Mouse (Mus musculus) gastrocnemius, postnatal 25 days (tissue): ENCODE results near the gene Tsen15. TPM values are rescaled to one million over a fixed set of nuclear protein-coding genes. Genes with fewer than 3 reads are reported as not detected.
A peak's percentile ranks its signal among the peaks of the same experiment; 100 is the strongest.

Experiments
- DNase-seq: peaks from one replicate; pipeline ENCODE4 v3.0.0; 2022
- long read RNA-seq, 2 experiments: library from polyadenylated mRNA; stranded (forward); transcript quantifications; one replicate each; pipeline ENCODE4 v2.0.0; 2021
- total RNA-seq, 2 experiments: library from RNA; stranded (reverse); gene quantifications; 1 replicate in 1 of 2; 2 replicates in 1 of 2; pipeline ENCODE4 v1.2.3; 2021

The Tsen15 gene
- total RNA-seq = 10 to 100 TPM; 13.2 to 15.3 TPM
- long read RNA-seq, experiment 1, transcript Tsen15-201 (5 exons, 1,133 nt) = major isoform, 19 of 26 reads
- long read RNA-seq, experiment 1, partial matches to known transcripts = 0 of 26 reads
- long read RNA-seq, experiment 1, other reads (novel, unspliced or antisense) = 6 of 26 reads
- long read RNA-seq, experiment 2, transcript Tsen15-201 (5 exons, 1,133 nt) = major isoform, 25 of 27 reads
- long read RNA-seq, experiment 2, partial matches to known transcripts = 0 of 27 reads
- long read RNA-seq, experiment 2, other reads (novel, unspliced or antisense) = 2 of 27 reads

DNA sequence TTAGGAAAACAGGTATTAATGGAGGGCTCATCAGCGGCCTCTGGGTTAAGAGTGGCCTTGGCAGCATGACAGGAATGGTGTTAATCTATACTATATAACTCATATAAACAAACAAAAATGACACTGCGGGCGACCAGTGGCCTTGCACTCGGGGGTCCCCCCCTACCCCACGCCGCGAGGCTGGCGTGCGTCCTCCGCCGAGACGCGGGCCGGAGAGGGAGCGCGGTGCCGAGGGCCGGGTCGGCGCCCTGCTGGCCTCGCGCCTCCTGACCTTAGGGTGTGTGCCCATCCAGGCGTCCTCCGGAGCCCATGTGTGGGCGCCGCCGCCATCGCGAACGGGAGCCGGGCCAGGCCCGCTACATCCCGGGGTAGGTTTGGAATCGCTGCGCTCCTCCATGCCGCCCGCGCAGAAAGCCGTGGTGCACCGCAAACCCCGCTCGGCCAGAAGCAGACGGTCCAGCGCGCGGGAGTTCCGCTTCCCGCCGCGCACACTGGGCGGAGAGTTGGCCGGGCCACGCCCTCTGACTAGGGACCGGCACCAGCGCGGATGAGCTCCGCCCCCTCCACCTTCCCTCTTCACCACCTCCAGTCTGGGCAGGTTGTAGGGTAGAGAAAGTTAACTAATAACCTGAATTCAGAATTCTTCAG, at the start of gene Tsen15:
Tsen15 (minus strand) TSS at position 501 of the 648 bp plus-strand sequence.
- peak; percentile 74 for DNase-seq

DNA sequence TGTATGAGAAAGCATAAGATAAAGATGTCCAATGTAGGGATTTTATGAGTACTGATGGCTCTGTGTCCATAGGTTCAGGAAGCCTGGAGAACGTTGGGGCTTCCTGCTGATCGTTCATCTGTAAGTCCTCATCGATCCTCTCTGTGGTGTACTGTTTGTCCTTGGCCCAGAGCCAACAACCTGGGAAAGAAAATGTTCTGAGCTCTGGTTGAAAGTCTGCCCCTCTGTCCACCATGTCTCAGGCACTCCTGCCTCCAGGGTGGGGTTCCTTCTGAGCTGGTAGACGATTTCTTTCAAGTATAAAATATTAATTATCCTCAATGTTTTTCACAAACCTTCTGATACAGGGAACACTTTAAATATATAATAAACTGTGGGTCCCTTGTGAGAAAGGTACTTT, 47.7 kb upstream of the Tsen15 start:
- no peak for DNase-seq

DNA sequence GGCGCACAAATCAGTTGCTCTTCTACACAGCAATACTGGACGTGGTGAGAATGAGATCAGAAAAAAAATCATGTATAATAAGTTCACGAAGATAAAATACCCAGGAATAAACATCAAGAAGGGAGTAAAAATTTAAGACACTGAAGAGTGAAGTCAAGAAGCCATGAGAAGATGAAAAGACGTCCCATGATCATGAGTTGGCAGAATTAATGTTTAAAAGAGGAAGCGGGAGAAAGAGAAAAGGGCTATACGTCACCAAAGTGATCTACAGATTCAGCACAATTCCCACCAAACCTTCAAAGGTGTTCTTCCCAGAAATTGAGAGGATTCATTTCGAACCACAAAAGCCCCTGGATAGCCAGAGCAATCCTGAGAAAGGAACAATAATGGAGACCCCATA, 43.3 kb upstream of the Tsen15 start:
- DNase-seq = no peak

DNA sequence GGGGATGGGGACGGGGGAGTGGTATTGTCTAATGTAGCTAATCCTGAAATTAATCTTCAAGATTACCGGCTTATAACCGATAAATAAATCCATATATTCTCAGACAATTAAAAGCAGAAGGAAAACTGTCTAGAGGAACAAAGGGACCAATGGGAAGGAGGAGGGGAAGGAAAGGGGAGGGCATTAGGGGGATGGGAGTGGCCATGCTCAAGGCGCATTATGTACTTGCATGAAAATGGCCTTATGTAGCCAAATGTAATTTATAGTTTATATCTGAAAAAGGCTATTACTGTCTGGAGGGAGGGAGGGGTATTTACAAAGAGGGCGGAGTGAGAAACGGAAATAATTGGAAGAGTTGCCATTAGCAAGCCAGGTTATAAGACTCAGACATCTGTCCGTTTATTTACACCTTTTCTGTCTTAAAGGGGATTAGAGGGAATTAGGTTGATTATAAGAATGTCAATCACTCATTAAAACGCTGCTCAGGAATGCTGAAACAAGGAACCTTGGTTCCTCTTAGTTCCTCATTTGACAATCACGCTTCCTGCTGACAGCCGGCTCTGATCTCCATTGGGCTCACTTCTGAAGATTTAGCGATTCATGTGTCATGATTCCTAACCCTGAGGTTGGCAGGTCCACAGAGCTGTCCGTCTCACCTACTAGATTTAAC, 41.6 kb upstream of the Tsen15 start:
- DNase-seq = no peak

DNA sequence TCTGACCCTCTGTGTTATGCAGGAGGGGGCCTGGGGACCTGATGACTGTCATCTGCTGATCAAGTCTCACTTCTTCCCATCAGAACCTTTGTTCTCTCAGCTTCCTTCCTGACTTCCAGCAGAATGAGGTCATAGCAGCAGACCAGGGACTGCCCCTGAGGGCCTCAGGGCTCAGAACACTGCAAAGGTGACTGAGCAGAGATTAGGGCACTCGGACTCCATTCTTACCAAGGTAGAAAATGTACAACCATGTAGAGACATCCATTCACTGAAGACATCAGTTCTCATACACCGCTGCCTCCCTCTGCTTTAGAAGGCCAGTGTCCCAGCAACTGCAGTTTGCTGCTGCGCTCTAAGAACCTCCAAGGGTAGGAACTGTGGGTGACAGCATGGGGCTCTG, 36.6 kb upstream of the Tsen15 start:
- DNase-seq = no peak

DNA sequence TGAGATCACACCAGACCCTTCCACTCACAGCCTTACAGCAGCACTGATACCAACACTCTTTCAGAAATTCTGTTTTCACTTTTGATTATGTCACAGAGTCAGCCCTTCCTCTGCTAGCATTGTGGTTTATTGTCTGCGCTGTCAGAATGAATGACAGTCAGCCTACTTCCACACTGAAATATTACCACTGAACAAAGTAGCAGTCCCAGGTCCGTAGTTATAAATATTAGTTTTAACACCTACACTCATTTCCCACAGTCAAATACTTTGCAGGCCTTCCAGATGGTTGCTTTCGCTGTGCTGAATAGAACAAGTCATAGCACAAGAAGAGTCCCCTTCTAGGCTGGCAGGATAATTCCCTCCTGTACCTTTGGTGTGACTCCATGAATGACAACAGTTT, 35.8 kb upstream of the Tsen15 start:
- no peak for DNase-seq

DNA sequence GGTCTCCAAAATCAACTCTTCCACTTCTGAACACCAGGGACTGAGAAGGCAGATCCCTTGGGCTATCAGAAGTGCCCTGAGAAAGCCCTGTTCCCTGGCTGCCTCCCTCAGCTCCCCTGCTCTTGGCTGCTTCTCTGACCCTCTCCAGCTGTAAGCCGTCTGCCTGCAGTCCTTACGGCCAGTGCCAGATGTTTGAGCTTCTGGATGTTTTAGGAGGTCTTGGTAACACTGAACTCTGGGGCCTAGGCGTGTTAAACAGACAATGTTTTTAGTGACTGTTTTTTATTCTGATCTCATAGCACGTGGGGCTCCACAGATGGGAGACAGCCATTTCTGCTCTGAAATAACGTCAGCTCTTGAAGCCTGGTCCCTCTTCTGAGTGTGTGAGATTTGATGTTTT, 31.1 kb upstream of the Tsen15 start:
- peak; percentile 46 for DNase-seq

DNA sequence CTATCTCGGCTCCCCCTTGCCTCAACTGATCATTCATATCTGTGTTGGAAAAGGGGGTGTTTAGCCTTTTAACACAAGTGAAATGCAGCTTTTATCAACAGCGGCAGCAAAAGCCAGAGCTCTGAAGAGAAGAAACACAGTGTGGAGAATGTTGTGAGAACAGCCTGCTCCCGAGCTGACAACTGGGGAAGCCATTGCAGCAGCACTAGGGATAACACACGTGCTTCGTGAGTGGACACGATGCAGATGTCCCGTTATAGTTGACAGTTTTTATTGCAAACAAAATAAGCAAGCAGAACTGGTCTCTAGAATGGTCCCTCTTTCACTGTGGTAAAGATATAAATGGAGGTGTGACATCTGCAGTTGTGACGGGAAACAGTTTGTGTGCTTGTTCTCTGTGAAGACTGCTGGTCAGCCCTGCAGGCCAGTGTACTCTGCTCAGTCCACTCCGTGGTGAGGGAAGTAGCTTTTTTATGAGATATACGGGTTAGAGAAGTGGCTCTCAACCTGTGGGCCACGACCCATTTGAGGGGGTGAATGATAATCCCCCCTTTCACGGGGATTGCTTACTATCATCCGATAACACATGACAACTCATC, 29.9 kb upstream of the Tsen15 start:
- DNase-seq = no peak

DNA sequence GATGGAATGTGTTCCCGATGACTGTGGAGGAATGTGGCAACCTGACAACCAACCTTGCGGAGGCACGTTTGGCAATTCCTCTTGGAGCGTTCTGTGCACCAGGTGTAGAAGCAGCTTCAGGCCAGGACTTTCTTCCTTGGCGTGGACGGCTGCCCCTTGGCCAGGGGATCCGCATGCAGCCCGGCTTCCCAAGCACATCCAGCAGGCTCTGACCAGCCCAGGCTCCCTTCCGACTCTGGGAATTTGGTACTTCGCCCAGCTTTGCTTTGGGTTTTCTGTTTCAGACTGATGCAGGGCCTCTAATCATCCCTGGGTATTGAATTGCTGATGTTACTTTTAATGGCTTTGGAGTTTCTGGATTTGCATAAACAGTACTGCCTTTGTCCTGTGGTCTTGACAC, 28.0 kb upstream of the Tsen15 start:
- DNase-seq = peak; percentile 77

DNA sequence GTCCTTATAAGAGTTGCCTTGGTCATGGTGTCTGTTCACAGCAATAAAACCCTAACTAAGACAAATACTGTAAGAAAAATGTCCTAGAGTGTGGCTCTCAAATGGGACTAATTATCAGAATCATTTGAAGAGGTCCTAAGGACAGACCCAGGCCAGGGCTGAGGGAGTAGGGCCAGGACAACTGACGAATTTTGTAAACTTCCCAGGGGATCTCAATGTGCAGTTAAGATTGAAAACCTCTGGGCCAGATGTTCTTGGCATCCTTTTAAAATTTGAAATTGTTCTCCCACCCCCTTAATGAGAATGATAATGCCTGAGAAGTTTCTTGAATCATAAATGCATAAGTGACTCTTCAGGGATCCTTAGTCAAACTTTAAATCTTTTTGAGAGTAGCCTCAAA, 27.5 kb upstream of the Tsen15 start:
- peak; percentile 15 for DNase-seq

DNA sequence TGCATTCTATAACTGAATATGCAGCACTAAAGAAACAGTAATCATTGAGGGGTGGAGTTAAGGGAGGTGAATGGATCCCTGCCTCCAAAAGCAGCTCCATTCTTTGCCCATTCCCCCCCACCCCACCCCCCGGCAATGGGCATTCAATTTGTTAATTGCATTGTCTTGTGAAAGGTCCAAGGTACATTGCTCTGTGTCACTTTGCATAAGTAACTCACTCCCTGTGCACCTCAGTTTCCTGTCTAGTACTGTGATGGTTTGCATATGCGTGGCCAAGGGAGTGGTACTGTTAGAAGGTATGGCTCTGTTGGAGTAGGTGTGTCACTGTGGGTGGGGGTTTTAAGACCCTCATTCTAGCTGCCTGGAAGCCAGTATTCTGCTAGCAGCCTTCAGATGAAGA, 26.6 kb upstream of the Tsen15 start:
- no peak for DNase-seq

DNA sequence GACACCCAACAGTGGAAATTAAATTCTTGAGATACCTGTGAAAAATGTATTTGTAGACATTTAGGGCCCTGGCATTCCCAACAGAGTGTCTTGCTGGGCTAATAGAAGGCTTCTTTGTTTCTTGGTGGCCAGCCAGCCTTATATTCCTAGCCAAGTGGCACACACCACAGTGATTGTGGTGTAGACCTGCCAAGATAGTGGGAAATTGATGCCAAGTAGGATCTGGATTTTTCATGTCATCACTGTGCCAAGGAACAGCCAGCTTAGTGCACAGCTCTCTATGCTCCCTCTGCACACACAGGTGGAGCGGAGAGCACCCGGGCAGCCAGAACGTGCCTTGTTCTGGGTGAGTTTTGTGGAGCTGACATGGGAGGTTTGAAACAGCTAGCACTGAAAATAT, 24.2 kb upstream of the Tsen15 start:
- DNase-seq = peak; percentile 16

DNA sequence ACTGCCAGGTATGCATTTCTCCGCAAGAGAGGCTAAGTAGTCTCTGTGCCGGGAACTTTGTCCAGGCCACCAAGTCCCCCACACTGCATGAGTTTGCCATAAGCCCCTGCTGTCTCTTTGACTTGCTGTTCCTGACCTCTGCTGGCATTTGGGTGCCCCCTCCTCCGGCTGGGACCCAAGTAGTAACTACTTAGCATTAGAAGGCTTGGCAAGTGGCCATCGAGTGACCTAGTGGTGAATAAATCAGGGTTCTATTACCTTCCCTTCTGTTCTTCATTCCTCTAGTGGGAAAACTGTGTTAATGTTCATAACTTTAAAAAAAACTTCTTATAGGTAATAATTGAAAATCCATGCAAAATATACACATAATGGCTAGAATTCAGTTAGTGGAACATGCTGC, 22.9 kb upstream of the Tsen15 start:
- DNase-seq = no peak

DNA sequence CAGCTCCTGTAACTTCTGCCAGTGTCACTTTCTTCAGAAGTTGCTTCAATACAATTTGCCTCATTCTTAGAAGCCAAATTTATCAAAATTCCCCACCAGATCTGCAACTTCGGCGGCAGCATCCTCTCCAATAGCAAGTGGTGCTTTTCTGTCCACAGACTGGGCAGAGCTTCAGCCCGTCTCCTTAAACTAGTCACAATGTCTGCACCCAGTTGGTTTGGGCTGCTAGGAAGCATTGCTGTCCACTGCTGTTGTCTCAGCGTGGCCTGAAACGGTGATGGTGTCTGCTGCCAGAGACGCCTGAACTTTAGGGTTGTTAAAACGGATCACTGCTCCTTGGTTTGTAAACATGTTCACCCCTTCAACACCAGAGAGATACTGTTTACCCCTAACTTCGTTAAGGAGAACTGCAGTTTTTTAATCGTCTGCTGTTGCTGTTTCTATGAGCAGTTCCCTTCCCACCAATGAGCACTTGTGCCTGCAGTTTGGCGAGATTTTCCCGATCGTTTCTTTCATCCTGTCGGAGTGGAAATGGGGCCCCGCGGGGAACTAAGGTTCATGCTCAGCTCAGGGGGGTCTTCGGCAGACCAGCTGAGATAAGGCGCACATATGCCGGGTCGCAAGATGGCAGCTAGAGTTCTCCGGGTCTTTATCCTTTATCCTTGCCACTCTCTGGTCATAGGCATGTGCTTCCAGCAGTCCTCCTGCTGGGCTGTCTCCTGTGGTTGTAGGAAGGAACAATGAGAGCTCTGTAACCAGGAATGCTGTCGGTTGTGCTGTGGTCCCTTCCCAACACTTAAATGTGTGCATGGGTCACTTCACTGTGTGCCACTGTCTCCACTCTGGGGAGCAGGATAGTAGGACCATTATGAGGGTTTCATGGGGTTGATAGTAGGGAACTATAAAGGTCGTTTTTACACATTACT, 20.8 kb upstream of the Tsen15 start:
- DNase-seq = no peak

DNA sequence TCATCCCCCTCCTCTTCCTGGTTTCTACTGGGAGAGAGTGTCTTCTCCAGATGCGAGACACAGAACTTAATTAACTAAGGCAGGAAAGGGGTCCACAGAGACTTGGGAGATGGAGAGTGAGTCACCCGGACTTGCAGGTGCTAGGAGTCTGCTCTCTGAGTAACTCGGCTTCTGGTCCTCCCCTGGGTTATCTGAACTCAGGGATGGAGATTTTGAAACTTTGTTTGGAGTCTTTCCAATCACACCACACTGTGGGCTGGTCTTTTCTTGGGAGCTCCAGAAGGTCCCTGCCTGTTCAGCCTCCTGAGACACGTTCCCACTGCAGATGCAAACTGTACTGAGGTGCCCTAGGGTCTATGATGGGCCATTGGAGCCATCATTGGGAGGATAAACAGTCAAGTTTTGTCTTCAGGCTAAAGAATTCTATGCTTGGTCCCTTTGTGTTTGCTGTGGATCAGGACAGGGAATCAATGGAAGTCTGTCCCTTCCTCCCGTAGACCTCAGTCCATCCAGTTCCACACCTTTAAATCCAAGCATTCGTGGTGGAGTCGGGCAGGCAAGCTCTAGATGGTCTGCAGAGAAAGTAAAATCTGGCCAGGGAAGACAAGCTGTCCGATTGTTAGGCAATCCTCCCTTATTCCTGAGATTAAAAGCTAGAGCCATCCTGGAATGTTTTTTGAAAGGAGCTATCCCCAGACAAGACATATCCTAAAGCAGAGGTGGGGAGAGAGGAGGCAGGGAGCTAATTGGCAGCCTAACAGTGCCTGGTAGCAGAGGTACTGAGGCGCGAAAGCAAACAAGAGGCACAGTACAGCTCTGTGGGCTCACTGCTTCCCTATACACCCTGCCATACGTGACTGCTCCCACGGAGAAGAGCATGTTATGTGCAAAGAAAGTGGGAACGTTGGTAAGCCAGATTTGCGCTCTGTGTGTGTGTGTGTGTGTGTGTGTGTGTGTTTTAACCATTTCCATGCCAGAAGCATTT, 14.4 kb upstream of the Tsen15 start:
- DNase-seq = peak; percentile 26

DNA sequence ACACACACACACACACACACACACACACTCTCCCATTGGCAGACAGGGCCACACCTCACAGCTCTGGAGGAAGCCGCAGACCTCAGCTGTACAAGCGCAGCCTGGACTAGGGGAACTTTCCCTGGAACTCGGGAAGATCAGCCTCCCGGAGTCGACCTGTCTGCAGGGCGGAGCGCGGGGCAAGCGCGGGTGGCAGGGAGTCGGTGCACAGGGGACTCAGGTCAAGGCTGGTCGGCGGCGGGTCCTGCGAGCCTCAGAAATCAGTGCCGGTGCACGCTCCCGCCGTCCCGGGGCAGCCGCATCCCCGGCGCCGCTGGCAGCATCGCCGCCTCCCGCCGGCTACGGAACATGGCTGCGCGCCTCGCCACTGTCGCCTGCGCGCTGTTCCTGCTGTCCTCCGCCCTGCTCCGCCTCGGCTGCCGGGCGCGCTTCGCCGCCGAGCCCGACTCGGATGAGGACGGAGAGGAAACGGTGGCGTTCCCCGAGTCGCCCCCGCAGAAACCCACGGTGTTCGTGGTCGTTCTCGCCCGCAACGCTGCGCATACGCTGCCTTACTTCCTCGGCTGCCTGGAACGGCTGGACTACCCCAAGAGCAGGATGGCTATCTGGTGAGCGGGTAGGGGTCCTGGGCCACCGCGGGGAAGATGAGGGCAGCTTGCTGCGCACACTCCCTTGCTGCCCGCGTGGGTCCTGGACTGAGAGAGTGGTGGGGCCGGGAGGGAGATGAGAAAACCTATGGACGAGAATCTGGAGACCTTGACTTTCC, 13.5 kb upstream of the Tsen15 start, which contains the start of gene Colgalt2:
Colgalt2 (plus strand) TSS at position 41 of the 766 bp plus-strand sequence.
- DNase-seq = peak; percentile 45

DNA sequence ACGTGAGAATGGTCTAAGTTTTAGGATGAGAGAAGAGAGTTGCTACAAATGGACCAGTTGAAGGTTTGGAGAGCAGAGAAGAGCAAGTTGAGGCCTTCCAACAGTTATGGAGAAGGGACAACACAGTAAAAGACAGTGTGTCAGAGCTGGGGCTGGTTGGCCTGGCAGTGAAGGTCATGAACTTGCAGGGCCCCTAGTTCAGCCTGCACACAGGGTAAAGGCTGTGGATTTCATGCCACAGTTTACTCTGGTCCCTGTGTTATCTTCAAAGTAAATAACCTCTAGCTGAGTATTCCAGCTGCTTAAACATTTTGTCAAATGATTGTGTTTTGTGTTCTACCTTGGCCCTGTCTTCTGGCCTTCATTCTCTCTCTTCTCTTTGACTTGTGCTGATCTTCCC, 12.2 kb upstream of the Tsen15 start:
- DNase-seq = no peak

DNA sequence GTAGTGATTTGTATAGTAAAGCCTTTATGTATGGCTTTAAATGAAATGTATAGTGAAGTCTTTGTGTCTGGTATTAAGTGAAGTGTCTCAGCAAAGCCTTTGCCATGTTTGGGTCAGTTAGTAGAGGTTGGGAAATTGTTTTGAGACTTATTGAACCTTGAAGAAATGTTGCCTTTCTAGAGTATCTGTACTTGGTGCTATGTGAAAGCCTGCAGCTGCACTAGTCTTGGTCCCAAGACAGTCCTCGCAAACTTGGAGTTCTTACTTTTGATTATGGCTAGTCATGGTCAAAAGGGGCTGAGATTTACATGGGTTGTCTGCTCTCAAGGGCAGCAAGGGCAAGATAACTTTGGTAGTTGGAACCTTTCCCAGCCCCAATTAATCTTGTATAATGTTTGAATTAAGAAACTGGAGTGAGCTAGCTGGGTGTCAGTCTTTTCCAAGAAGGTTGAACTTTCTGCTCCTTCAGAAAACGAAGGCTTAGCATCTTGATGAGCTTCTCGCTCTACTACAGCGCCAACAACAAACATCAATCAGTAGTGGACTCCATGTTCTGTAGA, 8.5 kb upstream of the Tsen15 start:
- no peak for DNase-seq

DNA sequence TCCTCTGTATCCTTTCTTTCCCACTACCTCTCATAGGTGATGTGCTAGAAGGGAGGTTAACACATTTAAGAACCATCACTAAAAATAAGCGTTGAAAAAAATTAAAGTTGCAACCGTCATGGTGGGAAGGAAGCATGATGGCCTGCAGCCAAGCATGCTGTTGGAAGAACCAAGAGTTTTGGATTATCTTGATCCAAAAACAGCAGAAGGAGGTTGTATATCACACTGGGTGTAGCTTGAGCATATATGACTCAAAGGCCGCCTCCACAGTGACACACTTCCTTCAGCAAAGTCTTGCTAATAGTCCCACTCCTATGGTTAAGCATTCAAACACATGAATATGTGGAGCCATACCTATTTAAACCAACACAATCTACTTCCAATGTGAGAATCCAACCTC, 7.6 kb upstream of the Tsen15 start:
- DNase-seq = no peak

DNA sequence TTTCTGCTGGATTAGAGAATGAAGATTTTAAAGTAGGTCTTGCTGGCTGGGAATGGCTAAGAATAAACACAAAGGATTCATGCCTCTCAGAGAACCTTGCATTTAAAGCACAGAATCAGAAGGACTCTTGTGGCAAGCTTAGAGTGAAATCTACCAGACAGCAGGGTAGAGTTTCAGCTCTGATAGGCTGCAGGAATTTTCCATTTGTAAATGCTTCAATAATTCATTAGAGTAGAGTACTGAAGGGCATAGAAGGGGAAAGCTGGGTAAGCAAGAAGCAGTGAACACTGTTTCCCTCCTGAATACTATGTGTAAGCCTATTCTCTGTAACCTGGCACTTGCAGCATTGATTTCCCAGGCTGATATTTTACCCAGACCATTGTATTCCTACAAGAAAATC, 2.8 kb upstream of the Tsen15 start:
- no peak for DNase-seq
